ENCODE assay signal across 8 mouse cellular contexts in genomic region chr8:83260418-83261215, GRCm38 (mm10). TPM values are rescaled to one million over a fixed set of nuclear protein-coding genes. Genes with fewer than 3 reads are reported as not detected.
A peak's percentile ranks its signal among the peaks of the same experiment; 100 is the strongest.
DNase-seq lines count a peak whose midpoint lies in the region; ATAC-seq and TF ChIP-seq lines count a peak whose summit lies in the region.

No protein-coding gene starts in this region.

- H3K4me3 ChIP-seq in ES-Bruce4 (ENCODE audit: low read depth, low read length): no peak overlapping the region
- H3K4me3 ChIP-seq in embryonic facial prominence, embryonic 11.5 days (ENCODE audit: low read depth, low read length): no peak overlapping the region
- H3K4me3 ChIP-seq in heart, postnatal 0 days (ENCODE audit: low read depth, low read length): no peak overlapping the region
- H3K4me3 ChIP-seq in liver, embryonic 15.5 days (replicated peaks): no peak overlapping the region
- no peak overlapping the region for H3K4me3 ChIP-seq in thymus, adult 2 months (ENCODE audit: control insufficient read depth, insufficient read depth, low read length)

- H3K4me1 ChIP-seq in ES-Bruce4 (ENCODE audit: control insufficient read depth, insufficient read depth, low read length): no peaks in the 10 kb centered on the region
- H3K4me1 ChIP-seq in embryonic facial prominence, embryonic 11.5 days (ENCODE audit: control insufficient read depth, insufficient read depth, low read length): no peaks in the 10 kb centered on the region
- H3K4me1 ChIP-seq in heart, postnatal 0 days (ENCODE audit: control insufficient read depth, insufficient read depth): no peaks in the 10 kb centered on the region
- no peaks in the 10 kb centered on the region for H3K4me1 ChIP-seq in liver, embryonic 15.5 days (replicated peaks)
- no peaks in the 10 kb centered on the region for H3K4me1 ChIP-seq in thymus, adult 2 months (replicated peaks; ENCODE audit: control insufficient read depth, insufficient read depth, low read length)

- 70% methylated on average over 16 of the region's 16 CpGs for WGBS in embryonic facial prominence, embryonic 11.5 days
- WGBS in heart, postnatal 0 days: 68% methylated on average over 16 of the region's 16 CpGs
- WGBS in liver, embryonic 15.5 days (ENCODE audit: insufficient replicate concordance): 59% methylated on average over 16 of the region's 16 CpGs
- WGBS in thymus, adult 2 months: 70% methylated on average over 16 of the region's 16 CpGs

- ATAC-seq in embryonic facial prominence, embryonic 11.5 days (replicated peaks; ENCODE audit: insufficient number of reproducible peaks, low FRiP score, low TSS enrichment, low read depth): peak; percentile 91
- ATAC-seq in heart, postnatal 0 days (ENCODE audit: insufficient read depth, low read depth): peak; percentile 75; the same call in 1 of the 2 replicates
- ATAC-seq in liver, embryonic 15.5 days (ENCODE audit: insufficient read depth): peak; percentile 69; the same call in 1 of the 2 replicates

- no peak for TF ChIP-seq POLR2A in ES-Bruce4 (IDR thresholded peaks at IDR 0.05; ENCODE audit: insufficient read depth, low read length)
- TF ChIP-seq POLR2A in thymus, adult 2 months (IDR thresholded peaks at IDR 0.05; ENCODE audit: control insufficient read depth, extremely low read depth, insufficient read depth, low read length, poor library complexity): no peak

- H3K27me3 ChIP-seq in ES-Bruce4 (ENCODE audit: control insufficient read depth, insufficient read depth, low read length, poor library complexity, severe bottlenecking): no peaks in the 10 kb centered on the region
- H3K27me3 ChIP-seq in embryonic facial prominence, embryonic 11.5 days (ENCODE audit: control insufficient read depth, insufficient read depth, low read length): no peaks in the 10 kb centered on the region
- no peaks in the 10 kb centered on the region for H3K27me3 ChIP-seq in heart, postnatal 0 days (ENCODE audit: control insufficient read depth, insufficient read depth, low read length)
- H3K27me3 ChIP-seq in liver, embryonic 15.5 days: no peaks in the 10 kb centered on the region
- no peaks in the 10 kb centered on the region for H3K27me3 ChIP-seq in thymus, adult 2 months (ENCODE audit: control insufficient read depth, insufficient read depth, low read length)

- no peaks in the 10 kb centered on the region for H3K9me3 ChIP-seq in ES-Bruce4 (replicated peaks; ENCODE audit: control insufficient read depth, insufficient read depth, low read length, poor library complexity, severe bottlenecking)
- H3K9me3 ChIP-seq in embryonic facial prominence, embryonic 11.5 days (replicated peaks; ENCODE audit: control insufficient read depth, low read length): no peaks in the 10 kb centered on the region
- no peaks in the 10 kb centered on the region for H3K9me3 ChIP-seq in heart, postnatal 0 days (replicated peaks; ENCODE audit: control insufficient read depth, low read length)
- no peaks in the 10 kb centered on the region for H3K9me3 ChIP-seq in liver, embryonic 15.5 days (replicated peaks)

- H3K27ac ChIP-seq in ES-Bruce4 (ENCODE audit: insufficient read depth, low read length): no peak overlapping the region
- H3K27ac ChIP-seq in embryonic facial prominence, embryonic 11.5 days (replicated peaks; ENCODE audit: low read depth, low read length): no peak overlapping the region
- H3K27ac ChIP-seq in heart, postnatal 0 days (ENCODE audit: low read depth): no peak overlapping the region
- H3K27ac ChIP-seq in liver, embryonic 15.5 days (replicated peaks): no peak overlapping the region
- H3K27ac ChIP-seq in thymus, adult 2 months (ENCODE audit: control insufficient read depth, insufficient read depth, low read length): no peak overlapping the region

- peak; percentile 85 for TF ChIP-seq CTCF in ES-Bruce4 (IDR thresholded peaks at IDR 0.05; ENCODE audit: low read depth, low read length)
- peak; percentile 90 for TF ChIP-seq CTCF in heart, postnatal 0 days (IDR thresholded peaks at IDR 0.05; ENCODE audit: low read depth)
- TF ChIP-seq CTCF in thymus, adult 2 months (IDR thresholded peaks at IDR 0.05; ENCODE audit: borderline replicate concordance, control insufficient read depth, extremely low read depth, insufficient read depth, low read length, poor library complexity): no peak

- peak; percentile 45 for DNase-seq in adrenal gland, postnatal 25 days
- peak; percentile 78 for DNase-seq in embryonic facial prominence, embryonic 11.5 days (ENCODE audit: low spot score)
- peak; percentile 46 for DNase-seq in heart, postnatal 0 days (ENCODE audit: low spot score)
- peak; percentile 59 for DNase-seq in kidney, postnatal 14 days
- DNase-seq in neural tube, embryonic 10.5 days (ENCODE audit: extremely low spot score, low spot score): peak; percentile 69
- peak; percentile 59 for DNase-seq in thymus, adult 2 months

- no peak overlapping the region for H3K4me2 ChIP-seq in embryonic facial prominence, embryonic 11.5 days (ENCODE audit: low read depth, low read length)
- H3K4me2 ChIP-seq in heart, postnatal 0 days (ENCODE audit: low read depth, low read length): no peak overlapping the region
- H3K4me2 ChIP-seq in liver, embryonic 15.5 days: no peak overlapping the region

- no peak overlapping the region for H3K9ac ChIP-seq in ES-Bruce4 (ENCODE audit: low read depth, poor library complexity, severe bottlenecking)
- H3K9ac ChIP-seq in embryonic facial prominence, embryonic 11.5 days (replicated peaks; ENCODE audit: low read length): no peak overlapping the region
- no peak overlapping the region for H3K9ac ChIP-seq in heart, postnatal 0 days (replicated peaks; ENCODE audit: low read depth, low read length)
- H3K9ac ChIP-seq in liver, embryonic 15.5 days: no peak overlapping the region

- H3K36me3 ChIP-seq in ES-Bruce4 (ENCODE audit: control insufficient read depth, insufficient read depth, low read length, poor library complexity, severe bottlenecking): peaks cover 5% of the 10 kb centered on the region
- H3K36me3 ChIP-seq in embryonic facial prominence, embryonic 11.5 days (replicated peaks; ENCODE audit: control insufficient read depth, insufficient read depth, low read depth, low read length): no peaks in the 10 kb centered on the region
- H3K36me3 ChIP-seq in heart, postnatal 0 days (replicated peaks; ENCODE audit: control insufficient read depth, insufficient read depth, low read length): no peaks in the 10 kb centered on the region
- no peaks in the 10 kb centered on the region for H3K36me3 ChIP-seq in liver, embryonic 15.5 days (replicated peaks)
- H3K36me3 ChIP-seq in thymus, adult 2 months (ENCODE audit: control insufficient read depth, insufficient read depth, low read length): no peaks in the 10 kb centered on the region

- no peak for TF ChIP-seq EP300 in ES-Bruce4 (IDR thresholded peaks at IDR 0.05; ENCODE audit: insufficient read depth, low read depth, low read length)
- no peak for TF ChIP-seq EP300 in heart, postnatal 0 days (IDR thresholded peaks at IDR 0.05; ENCODE audit: low read depth)

RNA-seq across cellular contexts. Expression of gene Ucp1, which starts 29.5 kb away (rescaled TPM):
- polyA plus RNA-seq in ES-Bruce4 (2011; ENCODE audit: insufficient read depth, insufficient read length, low read depth, missing spikeins): not detected in 2 replicates
- 500 and 879 TPM in 2 replicates for total RNA-seq in adrenal gland, postnatal 25 days (2021)
- polyA plus RNA-seq in embryonic facial prominence, embryonic 11.5 days (2014; fragmentation: Nextera tagmentation; extraction: Ambion mirVana): not detected in 2 replicates
- total RNA-seq in heart, postnatal 0 days (2014; rRNA removed; ENCODE audit: low replicate concordance): not detected in 2 replicates
- 0.63 TPM in 1 of 2 replicates, not detected in the other for polyA plus RNA-seq in heart, postnatal 0 days (2015; fragmentation: Nextera tagmentation; extraction: Ambion mirVana)
- not detected in 2 replicates for polyA plus RNA-seq in liver, embryonic 15.5 days (2015; fragmentation: Nextera tagmentation; extraction: Ambion mirVana)
- 157 and 415 TPM in 2 replicates for polyA plus RNA-seq in thymus, adult 2 months (2012; rRNA removed)

Comparison
In these comparisons a context has a peak if more than half of its experiments do, and no peak if none do; other contexts are left out.
1. RNA of gene Ucp1, which starts 29.5 kb away (polyA plus RNA-seq): 157 to 415 TPM in thymus, adult 2 months; not detected in ES-Bruce4, not detected in embryonic facial prominence, embryonic 11.5 days, 0.63 TPM in heart, postnatal 0 days and not detected in liver, embryonic 15.5 days; every median in the first group is over 10 times any median in the second.
2. Peak in every context shown above with its lines, with median percentiles within 50 percentile points of each other: DNase-seq and ATAC-seq.